Mouse (Mus musculus) 3134 (cell line): Measurements from ENCODE around the gene Castor2.
A peak's percentile ranks its signal among the peaks of the same experiment; 100 is the strongest.

Source experiments
- DNase-seq: peaks from one replicate; pipeline ENCODE4 v3.0.0-alpha.2; 2011; ENCODE audit warnings: low spot score; ENCODE audit not compliant: insufficient read length; ENCODE audit errors: extremely low read depth

The Castor2 gene

DNA sequence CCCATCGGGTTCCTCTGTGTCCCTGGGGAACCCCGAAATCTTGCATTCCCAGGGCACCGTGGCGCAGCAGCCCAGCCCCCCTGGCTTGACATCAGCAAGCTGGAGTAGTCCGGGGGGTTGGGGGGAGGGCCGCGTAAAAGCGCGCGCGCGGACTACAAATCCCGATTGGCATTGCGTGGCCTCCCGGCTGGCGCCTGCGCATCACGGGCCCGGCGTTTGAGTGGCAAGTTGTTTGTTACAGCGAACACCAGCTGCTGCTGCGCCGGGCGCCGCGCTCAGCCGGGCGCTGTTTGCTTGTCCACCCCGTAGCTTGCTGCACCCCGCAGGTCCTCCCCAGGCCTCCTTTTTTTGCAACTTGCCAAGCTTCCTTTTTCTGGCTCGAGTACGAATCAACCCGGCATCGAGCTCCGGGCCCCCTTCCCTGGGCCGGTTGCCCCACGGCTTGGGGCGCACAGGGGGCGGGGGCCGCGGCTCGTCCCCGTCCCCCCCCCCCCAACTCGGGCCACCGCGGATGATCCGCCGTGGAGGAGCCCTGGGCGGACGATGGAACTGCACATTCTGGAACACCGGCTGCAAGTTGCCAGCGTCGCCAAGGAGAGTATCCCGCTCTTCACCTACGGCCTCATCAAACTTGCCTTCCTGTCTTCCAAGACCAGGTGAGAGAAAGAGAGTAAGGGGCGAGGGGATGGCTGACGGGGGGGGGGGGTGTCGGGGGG lies at the start of gene Castor2:
Gene Castor2, plus strand, starts transcription at position 216 of the 716 bp plus-strand sequence.
- DNase-seq: peak; percentile 37

DNA sequence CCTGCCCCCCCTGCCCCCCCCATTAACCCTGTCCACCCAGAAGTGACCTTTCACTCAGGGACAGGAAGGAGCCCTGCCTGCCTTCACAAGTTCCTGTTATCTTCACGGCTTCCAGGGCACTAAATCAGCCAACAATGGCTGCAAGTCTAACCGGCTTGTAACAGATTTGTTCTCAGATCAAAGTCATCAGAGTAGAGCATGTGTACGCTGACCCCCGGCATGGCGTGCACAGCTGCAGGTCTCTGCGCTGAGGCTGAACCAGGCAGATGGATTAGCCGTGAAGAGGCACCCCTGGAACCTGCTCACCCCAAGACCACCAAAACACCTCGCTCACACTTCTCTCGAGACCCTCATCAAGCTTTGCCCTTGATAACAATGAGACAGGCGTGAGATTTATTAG lies 48.8 kb upstream of the Castor2 start:
- DNase-seq: no peak

DNA sequence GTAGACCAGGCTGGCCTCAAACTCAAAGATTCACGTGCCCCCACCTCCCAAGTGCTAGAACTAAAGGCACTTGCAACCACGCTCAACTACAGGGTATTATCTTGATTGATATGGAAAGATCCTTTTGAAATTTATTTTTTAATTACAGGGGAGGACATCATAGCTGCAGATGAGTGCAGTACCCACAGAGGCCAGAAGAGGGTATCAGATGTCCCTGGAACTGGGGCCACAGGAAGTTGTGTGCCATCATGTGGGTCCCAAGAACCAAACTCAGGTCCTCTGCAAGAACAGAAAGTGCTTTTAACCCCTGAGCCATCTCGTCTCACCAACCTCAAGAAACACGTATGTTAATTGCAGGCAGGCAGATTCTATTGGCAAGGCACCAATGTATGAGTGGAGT lies 46.9 kb upstream of the Castor2 start:
- no peak for DNase-seq

DNA sequence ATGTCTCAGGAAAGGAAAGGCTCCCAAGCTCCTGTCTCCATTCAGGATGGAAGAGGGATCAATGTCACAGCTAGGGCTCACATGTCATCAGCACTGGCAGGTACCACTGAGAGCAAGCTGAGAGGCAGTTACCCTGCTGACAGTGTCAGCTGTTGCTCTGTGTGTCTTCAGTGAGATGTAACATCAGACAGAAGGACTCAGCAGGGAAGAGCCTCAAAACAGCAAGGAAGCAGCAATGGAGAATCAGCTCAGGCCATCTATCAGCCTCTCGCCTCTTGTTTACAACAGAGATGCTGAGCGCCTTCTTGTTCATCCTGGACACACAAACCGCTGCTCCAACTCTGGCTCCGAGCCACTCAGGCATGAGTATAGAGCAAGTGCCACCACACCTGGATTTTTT lies 45.0 kb upstream of the Castor2 start:
- DNase-seq: no peak

DNA sequence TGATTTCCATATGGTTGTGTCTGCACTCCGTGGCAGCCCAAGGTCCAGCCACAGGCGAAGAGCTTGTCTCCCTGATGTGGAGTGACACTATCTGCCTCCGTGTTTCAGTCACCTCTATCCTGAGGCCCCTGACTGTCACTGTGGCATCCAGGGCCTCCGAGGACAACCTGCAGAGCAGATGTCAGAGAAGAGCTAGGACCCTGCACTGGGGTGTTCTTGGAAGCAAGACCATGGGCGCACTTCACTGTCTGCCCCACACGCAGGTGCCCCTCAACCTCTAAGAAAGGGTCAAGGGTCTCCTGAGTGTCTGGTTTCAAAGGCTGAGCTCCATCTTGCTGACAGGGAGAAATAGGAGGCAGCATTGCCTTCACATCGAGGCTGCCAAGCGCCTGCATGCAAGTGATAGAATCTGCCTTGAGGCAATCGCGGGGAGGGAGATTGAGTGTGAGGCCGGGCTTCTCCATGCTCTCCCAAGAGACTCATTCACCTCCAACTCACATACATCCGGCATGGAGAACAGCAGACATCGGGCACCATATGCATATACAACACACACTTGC lies 40.6 kb upstream of the Castor2 start:
- no peak for DNase-seq

DNA sequence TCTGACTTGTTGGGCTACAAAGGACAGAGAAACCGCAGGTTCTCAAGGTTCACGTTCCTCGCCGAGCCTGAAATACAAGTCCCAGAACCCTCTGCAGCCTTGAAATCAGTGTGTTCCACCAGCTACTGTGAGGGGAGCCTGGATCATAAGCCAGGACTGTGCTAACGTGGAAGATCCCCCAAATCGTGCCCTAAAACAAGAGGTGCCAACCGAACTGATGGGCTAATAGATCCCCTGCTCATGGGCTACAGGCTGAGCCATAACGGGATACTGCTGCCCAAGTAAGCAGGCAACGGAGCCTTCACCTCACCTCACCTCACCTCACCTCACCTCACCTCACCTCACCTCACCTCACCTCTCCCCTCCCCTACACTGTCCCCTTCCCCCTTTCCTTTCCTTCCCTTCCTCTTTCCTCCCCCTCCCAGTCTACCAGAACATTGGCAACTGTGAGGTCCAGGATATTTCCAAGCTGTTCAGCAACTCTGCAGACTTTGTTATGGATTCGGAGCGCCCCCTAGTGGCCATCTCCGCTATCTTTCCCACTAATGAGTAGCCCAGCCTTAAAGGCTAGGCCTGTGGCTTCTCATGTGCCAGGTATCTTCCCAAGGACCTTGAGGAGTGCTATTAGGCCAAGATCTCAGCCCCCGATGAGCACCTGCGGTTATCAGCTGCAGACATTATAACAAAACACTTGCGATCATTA lies 36.0 kb upstream of the Castor2 start:
- no peak for DNase-seq

DNA sequence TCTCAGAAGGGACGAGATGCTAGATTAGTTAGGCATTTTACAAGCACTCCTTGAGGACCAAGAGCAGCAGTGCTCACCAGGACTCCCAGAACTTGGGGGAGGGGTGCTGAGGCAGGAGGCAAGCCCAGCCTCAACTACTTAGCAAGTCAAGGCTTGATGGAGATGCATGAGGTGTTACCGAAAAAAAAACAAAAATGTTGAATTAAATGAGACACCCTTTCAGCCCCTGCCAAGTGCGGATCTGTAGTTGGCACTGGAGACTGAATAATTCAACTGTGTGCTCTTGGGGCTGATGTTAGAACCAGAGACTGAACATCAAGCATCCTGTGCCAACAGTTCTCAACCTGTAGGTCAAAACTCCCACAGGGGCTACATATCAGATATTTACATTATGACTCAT lies 33.2 kb upstream of the Castor2 start:
- no peak for DNase-seq

DNA sequence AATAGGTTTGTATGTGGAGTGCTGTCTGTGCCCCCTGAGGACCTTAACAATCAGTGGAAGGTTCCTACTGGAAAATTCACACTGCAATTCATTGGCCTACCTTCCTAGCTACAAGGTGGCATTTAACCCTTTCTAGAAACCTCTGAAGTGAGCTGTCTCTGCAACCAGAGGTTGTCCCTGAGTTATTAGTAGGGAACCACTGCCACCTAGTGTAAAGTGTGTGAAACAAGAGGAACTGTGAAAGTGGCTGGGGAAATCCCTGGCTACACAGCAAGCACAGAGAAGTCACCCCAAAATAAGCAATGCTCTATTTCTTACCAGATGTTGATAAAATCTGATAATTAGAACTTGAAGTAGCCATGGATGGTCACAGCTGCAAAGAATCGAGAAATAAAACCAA lies 31.6 kb upstream of the Castor2 start:
- DNase-seq: no peak

DNA sequence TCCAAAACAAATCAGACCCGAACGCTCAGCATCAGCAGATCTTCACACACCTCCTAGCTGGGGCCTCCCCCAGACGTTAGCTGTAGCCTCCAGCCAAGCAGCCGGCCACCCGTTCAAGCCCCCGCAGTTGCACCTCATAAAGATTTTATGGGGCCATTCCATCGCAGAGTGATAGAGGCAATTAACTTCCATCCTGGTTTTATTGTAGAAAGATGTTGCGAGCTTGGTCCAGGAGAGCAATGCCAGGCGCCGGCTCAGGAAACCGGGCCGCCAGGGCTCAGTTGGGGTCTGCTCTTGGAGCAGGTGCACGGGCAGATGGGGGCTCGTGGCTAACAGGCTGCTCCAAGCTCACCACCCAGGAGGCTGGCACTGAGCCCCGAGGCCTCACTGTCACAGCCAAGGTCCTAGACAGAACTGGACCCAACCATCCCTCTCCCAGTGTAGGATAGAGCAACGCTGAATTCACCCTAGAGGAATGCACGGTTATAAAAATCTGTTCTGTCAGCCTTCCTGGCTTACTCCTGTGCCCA lies 25.9 kb upstream of the Castor2 start:
- DNase-seq: no peak

DNA sequence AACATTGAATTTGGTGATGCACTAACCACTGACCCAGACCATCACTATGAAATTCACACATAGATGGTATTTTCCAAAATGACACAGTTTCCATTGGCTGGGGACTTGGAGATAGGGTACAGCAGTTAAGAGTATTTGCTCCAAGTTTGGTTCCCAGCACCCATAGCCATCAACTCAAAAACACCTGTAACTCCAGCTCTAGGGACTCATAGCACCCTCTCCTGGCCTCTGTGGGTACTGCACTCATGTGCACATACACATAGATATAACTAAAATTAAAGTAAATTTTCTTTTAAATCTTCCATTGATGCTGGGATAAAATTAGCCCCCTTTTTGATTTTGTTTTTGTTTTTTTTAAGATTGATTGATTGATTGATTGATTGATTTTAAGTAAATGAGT lies 25.1 kb upstream of the Castor2 start:
- no peak for DNase-seq

DNA sequence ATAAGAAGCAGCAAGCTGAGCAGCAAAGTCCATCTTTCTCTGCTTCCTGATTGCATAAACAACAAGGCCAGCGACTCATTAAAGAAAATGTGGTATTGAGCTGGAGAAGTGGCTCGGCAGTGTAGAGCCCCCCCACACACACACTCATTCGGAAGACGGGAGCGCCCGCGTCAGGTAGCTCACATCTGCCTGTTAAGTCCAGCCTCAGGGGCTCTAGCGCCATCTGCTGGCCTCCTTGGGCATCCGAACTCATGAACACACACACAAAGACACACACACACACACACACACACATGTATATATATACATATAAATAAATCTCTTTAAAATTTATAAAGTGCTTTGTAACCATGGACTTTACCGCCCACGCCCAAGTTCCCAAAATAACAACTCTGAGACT lies 23.3 kb upstream of the Castor2 start:
- DNase-seq: no peak

DNA sequence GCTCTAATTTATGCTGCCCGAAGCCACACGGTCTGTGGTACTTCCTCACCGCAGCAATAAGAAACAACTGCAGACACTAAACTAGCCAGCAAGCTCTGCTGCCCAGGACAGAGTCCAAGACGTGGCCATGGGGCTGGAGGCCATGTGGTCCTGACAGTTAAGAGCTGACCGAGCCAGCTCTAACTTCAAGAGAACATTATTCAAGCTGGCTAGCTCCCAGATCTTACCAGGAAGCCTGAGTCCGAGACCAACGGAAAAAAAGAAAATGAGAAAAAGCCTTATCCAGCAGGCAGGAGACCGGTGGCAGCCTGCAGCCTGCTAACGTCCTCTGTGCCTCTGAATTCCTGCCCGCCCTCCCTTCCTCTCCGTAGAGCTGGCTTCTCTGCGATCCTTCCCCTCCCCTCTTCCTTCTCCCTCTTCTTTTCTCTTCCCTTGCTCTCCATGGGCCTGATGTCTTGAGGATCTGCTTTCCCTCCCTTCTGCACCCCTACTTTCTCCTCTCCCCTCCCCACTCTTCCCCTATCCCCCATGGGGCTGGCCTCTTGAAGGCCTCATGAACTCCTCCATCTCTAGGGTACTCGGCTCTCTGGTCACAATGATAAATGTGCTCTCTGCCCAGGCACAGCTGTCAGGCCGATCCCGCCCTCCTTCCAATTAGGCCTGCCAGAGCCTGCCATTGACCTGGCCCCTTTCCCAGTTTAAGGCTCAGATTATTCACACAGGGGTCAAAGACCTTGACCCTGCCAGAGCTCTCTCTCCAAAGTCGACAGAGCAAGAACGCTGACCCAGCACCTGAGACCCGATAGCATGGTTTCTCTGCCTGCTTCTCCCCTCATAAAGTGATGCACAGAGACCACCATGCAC lies 18.6 kb upstream of the Castor2 start:
- no peak for DNase-seq

DNA sequence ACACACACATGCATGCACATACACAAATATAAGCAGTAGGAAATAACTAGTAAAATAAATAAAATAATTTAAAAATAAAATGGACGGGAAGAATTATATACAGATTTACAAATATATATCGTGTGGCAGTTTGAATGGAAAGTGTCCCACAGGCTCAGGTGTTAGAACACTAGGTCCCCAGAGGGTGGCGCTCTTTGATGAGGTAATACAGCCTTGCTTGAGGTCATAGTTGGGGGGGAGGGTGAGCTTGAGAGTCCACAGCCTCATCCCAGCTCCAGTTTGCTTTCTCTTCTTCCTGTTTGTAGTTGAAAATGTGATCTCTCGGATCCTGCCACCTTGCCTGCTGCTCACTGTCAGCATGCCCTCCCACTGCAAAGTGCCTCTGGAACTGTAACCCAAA lies 14.3 kb upstream of the Castor2 start:
- DNase-seq: no peak

DNA sequence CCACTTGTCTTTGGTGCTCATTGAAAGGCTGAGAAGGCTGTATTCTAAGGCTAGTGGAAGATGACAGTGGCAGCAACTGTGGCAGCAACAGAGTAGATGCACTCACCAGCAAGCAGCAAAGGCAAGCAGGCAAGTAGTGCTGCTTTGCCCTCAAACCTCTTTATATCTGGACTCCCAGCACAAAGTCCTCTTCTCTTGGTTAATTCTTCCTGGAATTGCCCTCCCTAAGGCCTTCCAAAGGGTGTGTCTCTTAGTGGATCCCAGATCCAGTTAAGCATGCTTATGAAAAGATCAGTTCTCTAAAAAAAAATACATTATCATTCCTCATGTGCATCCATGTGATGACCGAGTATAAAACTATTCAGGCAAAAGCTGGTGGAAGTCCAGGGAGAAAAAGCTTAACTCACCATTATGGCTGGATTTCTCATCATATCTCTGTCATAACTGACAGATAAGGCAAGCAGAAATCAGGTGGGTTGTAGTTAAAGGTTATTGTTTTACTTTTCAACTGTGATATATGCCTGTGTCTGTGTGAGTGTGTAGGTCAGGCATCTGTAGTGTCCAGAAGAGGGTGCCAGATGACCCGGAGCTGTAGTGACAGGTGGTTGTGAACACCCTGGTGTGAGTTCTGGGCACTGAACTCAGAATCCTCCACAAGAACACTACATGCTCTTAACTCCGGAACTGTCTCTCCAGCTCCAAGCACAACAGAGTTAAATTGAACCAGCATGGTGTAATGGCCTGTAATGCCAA lies 13.4 kb upstream of the Castor2 start:
- DNase-seq: no peak

DNA sequence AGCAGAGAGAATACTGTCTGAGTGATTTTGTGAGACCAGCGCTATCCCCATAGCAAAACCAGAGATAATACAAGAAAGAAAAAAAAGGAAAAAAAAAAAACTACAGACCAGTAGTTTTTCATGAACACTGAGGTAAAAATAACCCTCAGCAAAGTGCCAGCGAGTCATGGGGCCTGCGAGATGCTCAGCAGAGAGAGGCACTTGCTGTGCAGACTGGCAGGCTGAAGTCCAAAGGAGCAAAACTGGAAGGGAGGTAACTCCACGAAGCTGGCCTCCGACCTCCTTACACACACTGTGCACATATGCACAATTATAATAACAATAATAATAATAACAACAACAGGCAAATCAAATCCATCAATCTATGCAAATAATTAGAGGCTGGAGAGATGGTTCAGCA lies 12.3 kb upstream of the Castor2 start:
- no peak for DNase-seq

DNA sequence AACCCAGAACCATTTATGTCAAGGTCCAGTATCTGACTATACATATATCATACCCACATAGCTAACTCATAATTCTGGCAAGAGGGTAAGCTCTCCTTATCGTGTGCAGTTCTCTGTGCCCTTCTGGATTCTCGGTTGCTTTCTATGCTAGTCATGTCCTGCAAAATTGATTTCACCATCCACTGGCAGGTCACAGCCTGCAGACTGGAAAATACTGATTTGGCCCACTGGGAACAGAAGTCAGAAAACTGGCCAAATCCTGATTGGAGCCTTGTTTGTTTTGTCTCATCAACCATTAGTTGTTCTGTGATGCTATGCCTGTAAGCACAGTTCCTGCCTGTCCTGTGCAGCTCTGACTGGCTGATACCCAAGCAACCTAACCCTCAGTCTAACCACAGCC lies 3.7 kb upstream of the Castor2 start:
- DNase-seq: no peak

DNA sequence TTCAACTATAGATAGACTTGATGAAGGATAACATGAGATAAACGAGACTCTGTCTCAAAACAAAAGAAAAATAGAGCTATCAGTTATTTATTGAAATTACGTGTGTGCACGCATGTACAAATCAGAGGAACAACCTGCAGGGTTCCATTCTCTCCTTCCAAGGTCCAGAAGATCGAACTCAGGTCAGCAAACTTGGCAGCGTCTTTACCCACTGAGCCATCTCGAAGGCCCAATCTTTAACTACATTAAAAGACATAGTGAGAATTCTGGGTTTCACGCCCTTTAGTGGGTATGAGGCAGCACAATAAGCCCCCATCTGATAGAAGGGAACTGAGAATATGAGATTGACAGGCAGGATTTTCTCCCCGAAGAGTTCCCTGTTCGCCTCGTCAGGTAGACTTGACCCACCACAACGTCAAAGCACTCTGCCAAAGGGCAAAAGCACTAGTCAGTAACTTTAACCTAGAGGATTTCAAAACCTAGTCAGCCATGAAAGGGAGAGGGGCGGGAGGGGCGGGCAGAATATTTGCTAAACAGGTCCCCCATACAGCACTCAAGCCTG lies 1.1 kb upstream of the Castor2 start:
- no peak for DNase-seq

DNA sequence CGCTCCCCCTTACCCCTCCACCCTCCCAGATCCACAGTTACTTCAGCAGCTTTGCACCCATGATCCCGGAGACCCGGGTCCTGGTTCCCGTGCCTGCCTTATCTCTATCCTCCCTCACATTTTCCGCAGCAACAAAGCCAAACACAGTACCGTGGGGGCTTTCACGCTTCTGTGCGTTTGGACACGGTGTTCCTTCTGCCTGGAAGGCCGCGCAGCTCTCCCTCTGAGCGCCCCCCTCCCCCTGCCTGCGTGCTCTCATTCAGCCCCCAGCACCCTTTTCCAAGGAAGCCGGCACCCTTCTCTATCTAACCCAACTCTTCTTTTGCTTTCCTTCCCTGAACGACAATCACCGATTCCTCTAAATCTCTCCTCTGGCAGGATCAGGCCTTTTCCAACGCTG lies 535 bp upstream of the Castor2 start:
- no peak for DNase-seq

DNA sequence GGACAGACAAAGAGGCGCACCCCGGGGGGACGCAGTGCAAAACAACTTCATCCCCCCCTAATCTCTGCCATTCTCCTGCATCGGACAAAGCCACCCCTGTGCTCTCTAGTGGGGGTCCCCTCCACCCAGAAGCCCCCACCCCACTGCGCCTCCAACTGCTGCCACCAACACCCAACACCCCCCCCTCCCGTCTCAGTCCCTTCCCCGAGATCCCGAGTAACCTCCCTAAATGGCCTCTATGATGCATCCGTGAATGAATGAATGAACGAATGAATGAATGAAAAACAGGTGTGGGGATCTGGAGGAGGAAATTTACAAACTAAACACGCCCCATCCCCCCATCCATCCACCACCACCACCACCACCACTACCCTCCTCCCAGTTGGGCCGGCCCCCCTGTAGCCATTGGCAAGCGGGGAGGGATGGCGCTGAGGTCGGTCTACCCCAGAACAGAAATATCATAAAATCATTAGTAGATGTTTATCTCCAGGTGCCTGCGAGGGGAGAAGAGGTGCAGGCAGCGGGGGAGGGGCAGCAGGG lies 791 bp downstream of the Castor2 start:
- no peak for DNase-seq

DNA sequence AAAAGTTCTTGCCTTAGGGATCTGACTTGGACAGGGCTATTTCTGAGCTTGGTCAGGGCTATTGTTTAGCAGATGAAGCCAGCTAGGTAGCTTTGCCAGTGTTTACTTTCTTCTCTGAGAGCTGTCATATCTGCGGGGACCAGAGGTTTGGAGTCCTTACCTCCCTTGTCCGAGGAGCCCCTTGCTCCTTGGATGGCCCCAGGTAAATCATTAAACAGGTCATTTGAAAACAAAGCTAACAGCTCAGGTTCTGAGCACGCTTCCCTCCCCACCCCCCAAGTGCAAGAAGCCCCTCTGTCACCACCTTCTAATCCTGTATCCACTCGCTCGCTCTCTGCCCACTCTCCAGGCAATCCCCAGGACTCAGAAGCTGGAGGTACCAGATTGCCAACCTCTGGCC lies 1.8 kb downstream of the Castor2 start:
- no peak for DNase-seq
